Mouse (Mus musculus) cortical plate, adult 2 months (tissue): Measurements from ENCODE around the gene Lgr4. TPM values are rescaled to one million over a fixed set of nuclear protein-coding genes. Genes with fewer than 3 reads are reported as not detected.

Experiments
- H3K27ac ChIP-seq: fragments of 200-500 bp; 2 replicates; pipeline ENCODE4 v1.5.1; 2012; ENCODE audit warnings: low read length, control low read depth, inconsistent platforms; ENCODE audit not compliant: insufficient read depth
- H3K4me1 ChIP-seq: fragments of 200-500 bp; 2 replicates; pipeline ENCODE4 v1.6.1; 2011; ENCODE audit warnings: low read length; ENCODE audit not compliant: control insufficient read depth, insufficient read depth
- H3K4me3 ChIP-seq: fragments of 200-500 bp; 2 replicates; pipeline ENCODE4 v1.5.1; 2011; ENCODE audit warnings: mild to moderate bottlenecking, low read length, control low read depth; ENCODE audit not compliant: insufficient read depth
- CTCF ChIP-seq: fragments of 200-500 bp; IDR thresholded peaks from 2 replicates; pipeline ENCODE4 v1.5.1; 2011; ENCODE audit warnings: mild to moderate bottlenecking, control low read depth, low read length; ENCODE audit not compliant: insufficient read depth; ENCODE audit errors: extremely low read depth
- POLR2A ChIP-seq: fragments of 200-500 bp; IDR thresholded peaks from 2 replicates; pipeline ENCODE4 v1.6.1; 2011; ENCODE audit warnings: mild to moderate bottlenecking, low read length, control low read depth; ENCODE audit not compliant: insufficient read depth; ENCODE audit errors: extremely low read depth
- polyA plus RNA-seq: library from polyadenylated mRNA; depleted of rRNA; stranded (reverse); fragments of >200 nt; gene quantifications from 2 replicates; pipeline ENCODE4 v1.2.3, GENCODE M21; 2012

Gene Lgr4
- polyA plus RNA-seq, 1 experiment = 15.4 TPM

- TF ChIP-seq POLR2A (no peak), CTCF (no peak)
- Histone ChIP-seq H3K27ac (no peak overlapping the region), H3K4me1 (no peaks in the 10 kb centered on the region), H3K4me3 (no peak overlapping the region)
Measured at GRCm38 (mm10) chr2:109969926-109970532, 52.6 kb downstream of the Lgr4 start.

GRCm38 (mm10) chr2:109970744-109971410, 53.4 kb downstream of the Lgr4 start:
- TF ChIP-seq POLR2A = no peak
- no peak for TF ChIP-seq CTCF
- no peak overlapping the region for H3K4me3 ChIP-seq
- no peaks in the 10 kb centered on the region for H3K4me1 ChIP-seq
- no peak overlapping the region for H3K27ac ChIP-seq

- Histone ChIP-seq H3K27ac (no peak overlapping the region), H3K4me1 (no peaks in the 10 kb centered on the region), H3K4me3 (no peak overlapping the region)
- TF ChIP-seq POLR2A = no peak
- TF ChIP-seq CTCF = no peak
Measured at GRCm38 (mm10) chr2:109972310-109972709, 54.9 kb downstream of the Lgr4 start.

- TF ChIP-seq POLR2A = no peak
- no peak for TF ChIP-seq CTCF
- Histone ChIP-seq H3K4me1 (no peaks in the 10 kb centered on the region), H3K4me3 (no peak overlapping the region), H3K27ac (no peak overlapping the region)
Measured at GRCm38 (mm10) chr2:109972922-109973321, 55.5 kb downstream of the Lgr4 start.

GRCm38 (mm10) chr2:109974807-109975206, 57.4 kb downstream of the Lgr4 start:
- TF ChIP-seq POLR2A (no peak), CTCF (no peak)
- no peak overlapping the region for H3K4me3 ChIP-seq

GRCm38 (mm10) chr2:109976181-109976580, 58.7 kb downstream of the Lgr4 start:
- no peak overlapping the region for H3K27ac ChIP-seq
- no peak overlapping the region for H3K4me3 ChIP-seq
- TF ChIP-seq CTCF (no peak), POLR2A (no peak)
- H3K4me1 ChIP-seq = no peaks in the 10 kb centered on the region; the same call in 1 of the 2 replicates

More at GRCm38 (mm10) chr2:109974807-109975206, 57.4 kb downstream of the Lgr4 start:
- Histone ChIP-seq H3K27ac (no peak overlapping the region), H3K4me1 (no peaks in the 10 kb centered on the region)

GRCm38 (mm10) chr2:109977322-109977721, 59.9 kb downstream of the Lgr4 start:
- TF ChIP-seq CTCF = no peak
- no peak for TF ChIP-seq POLR2A
- H3K4me1 ChIP-seq = no peaks in the 10 kb centered on the region; the same call in 1 of the 2 replicates
- no peak overlapping the region for H3K27ac ChIP-seq
- no peak overlapping the region for H3K4me3 ChIP-seq

GRCm38 (mm10) chr2:109979209-109979608, 61.8 kb downstream of the Lgr4 start:
- no peak overlapping the region for H3K27ac ChIP-seq
- TF ChIP-seq CTCF = no peak
- TF ChIP-seq POLR2A = no peak
- H3K4me3 ChIP-seq = no peak overlapping the region
- H3K4me1 ChIP-seq = no peaks in the 10 kb centered on the region; the same call in 1 of the 2 replicates

- Histone ChIP-seq H3K4me3 (no peak overlapping the region), H3K27ac (no peak overlapping the region), H3K4me1 (peaks cover 1% of the 10 kb centered on the region)
- TF ChIP-seq CTCF (no peak), POLR2A (no peak)
Measured at GRCm38 (mm10) chr2:109983435-109983834, 66.0 kb downstream of the Lgr4 start.

- H3K27ac ChIP-seq = no peak overlapping the region
- TF ChIP-seq POLR2A = no peak
- no peak for TF ChIP-seq CTCF
Measured at GRCm38 (mm10) chr2:109984930-109985329, 67.5 kb downstream of the Lgr4 start.

GRCm38 (mm10) chr2:109985560-109985959, 68.1 kb downstream of the Lgr4 start:
- Histone ChIP-seq H3K4me3 (no peak overlapping the region), H3K4me1 (peaks cover 1% of the 10 kb centered on the region; the same call in 1 of the 2 replicates), H3K27ac (no peak overlapping the region)
- no peak for TF ChIP-seq POLR2A
- TF ChIP-seq CTCF = no peak

More at GRCm38 (mm10) chr2:109984930-109985329, 67.5 kb downstream of the Lgr4 start:
- no peak overlapping the region for H3K4me3 ChIP-seq
- peaks cover 1% of the 10 kb centered on the region for H3K4me1 ChIP-seq
